Mouse (Mus musculus) E14TG2a.4 (cell line): ENCODE data around the gene Orm3.

Source experiments
- CTCF ChIP-seq: conservative IDR thresholded peaks from 2 replicates; pipeline ENCODE4 v1.5.1; 2014; ENCODE audit warnings: low read length
- POU5F1 ChIP-seq: IDR thresholded peaks from 2 replicates; pipeline ENCODE4 v1.6.1; 2014; ENCODE audit warnings: low read length, borderline replicate concordance

DNA sequence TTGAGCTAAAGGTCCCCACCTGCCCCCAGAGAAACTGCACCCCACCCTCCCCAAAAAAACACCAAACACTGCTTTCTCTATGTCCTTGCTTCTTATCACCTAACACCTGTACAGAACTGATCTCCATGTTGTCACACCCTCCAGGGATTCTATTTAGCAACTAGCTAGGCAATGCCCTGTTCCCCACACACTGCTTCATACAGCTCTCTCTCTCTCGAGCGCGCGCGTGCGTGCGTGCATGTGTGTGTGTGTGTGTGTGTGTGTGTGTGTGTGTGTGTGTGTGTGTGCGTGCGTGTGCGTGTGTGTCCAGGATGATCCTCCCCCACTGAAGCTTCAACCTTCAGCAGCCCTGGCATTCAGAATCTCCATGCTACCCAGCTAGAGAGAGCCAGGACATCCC lies 46.1 kb downstream of the Orm3 start:
- no peak for TF ChIP-seq CTCF
- no peak for TF ChIP-seq POU5F1
